Mouse (Mus musculus) forebrain, embryonic 16.5 days (tissue): ENCODE measurements around the gene Arsa. TPM values are rescaled to one million over a fixed set of nuclear protein-coding genes. Genes with fewer than 3 reads are reported as not detected.

Source experiments
- ATAC-seq: fragments of 200-750 bp; cut with Nextera tagmentation; 2 replicates; pipeline ENCODE4 v1.8.0; 2017; ENCODE audit warnings: mild to moderate bottlenecking, moderate library complexity
- H3K27ac ChIP-seq: fragments of 300-500 bp; sonication (generic); 2 replicates; pipeline ENCODE4 v1.5.1; 2014; ENCODE audit warnings: low read length, control low read depth
- H3K27me3 ChIP-seq: fragments of 300-500 bp; sonication (generic); replicated peaks from 2 replicates; pipeline ENCODE4 v1.6.1; 2014; ENCODE audit warnings: low read length; ENCODE audit not compliant: control insufficient read depth, insufficient read depth
- H3K36me3 ChIP-seq: fragments of 300-500 bp; sonication (generic); 2 replicates; pipeline ENCODE4 v1.6.1; 2014; ENCODE audit not compliant: control insufficient read depth, insufficient read depth
- H3K4me1 ChIP-seq: fragments of 300-500 bp; sonication (generic); replicated peaks from 2 replicates; pipeline ENCODE4 v1.6.1; 2014; ENCODE audit warnings: low read length; ENCODE audit not compliant: control insufficient read depth, insufficient read depth
- H3K4me2 ChIP-seq: fragments of 300-500 bp; sonication (generic); 2 replicates; pipeline ENCODE4 v1.6.1; 2014; ENCODE audit warnings: mild to moderate bottlenecking, low read length, control low read depth
- H3K4me3 ChIP-seq: fragments of 300-500 bp; sonication (generic); replicated peaks from 2 replicates; pipeline ENCODE4 v1.5.1; 2014; ENCODE audit warnings: mild to moderate bottlenecking, low read length, control low read depth
- H3K9ac ChIP-seq: fragments of 300-500 bp; sonication (generic); replicated peaks from 2 replicates; pipeline ENCODE4 v1.6.1; 2014; ENCODE audit warnings: low read depth, low read length, control low read depth
- H3K9me3 ChIP-seq: fragments of 300-500 bp; sonication (generic); 2 replicates; pipeline ENCODE4 v1.6.1; 2016; ENCODE audit warnings: low read length; ENCODE audit not compliant: control insufficient read depth
- WGBS: fragments of 180-500 bp; shearing (Covaris S2); extraction: QIAGEN DNeasy Blood & Tissue Kit; methylation state at CpG from one replicate; pipeline ENCODE4 v1.1.7; 2014; 5-methylcytosine and 5-hydroxymethylcytosine counted together
- polyA plus RNA-seq: library from polyadenylated mRNA; unstranded; fragments of >200 nt; fragmentation: Nextera tagmentation; extraction: Ambion mirVana; gene quantifications from 2 replicates; pipeline ENCODE4 v1.2.1, GENCODE M21; 2015

The Arsa gene
- polyA plus RNA-seq, 1 experiment from 2014 or later, result 27.9 TPM

DNA sequence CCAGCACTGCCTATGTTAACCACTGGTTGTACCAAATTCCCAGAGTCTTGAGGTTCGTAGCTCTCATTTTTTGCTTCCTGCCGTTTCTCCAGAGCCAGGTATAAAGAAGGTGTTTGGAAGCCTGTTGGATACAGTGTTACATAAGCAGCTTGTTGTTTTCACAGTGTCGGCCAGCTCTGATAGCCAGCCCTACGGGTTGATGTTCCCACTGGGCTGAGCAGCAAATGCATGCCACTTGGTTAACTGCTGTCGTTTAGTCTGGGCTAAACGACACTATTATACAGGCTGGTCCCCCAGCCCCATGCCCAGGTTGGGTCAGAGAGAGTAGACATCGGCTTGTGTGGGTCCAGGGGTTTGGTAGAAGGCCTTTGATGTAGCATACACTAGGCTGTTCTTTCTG lies 44.7 kb upstream of the Arsa start:
- Histone ChIP-seq H3K4me2 (no peak overlapping the region), H3K9ac (no peak overlapping the region), H3K4me1 (peaks cover 6% of the 10 kb centered on the region), H3K4me3 (no peak overlapping the region), H3K9me3 (no peaks in the 10 kb centered on the region), H3K36me3 (no peaks in the 10 kb centered on the region), H3K27me3 (peaks cover 3% of the 10 kb centered on the region; the same call in 1 of the 2 replicates), H3K27ac (no peak overlapping the region)
- no peak for ATAC-seq
- WGBS, result 76% methylated on average over 7 of the region's 7 CpGs

DNA sequence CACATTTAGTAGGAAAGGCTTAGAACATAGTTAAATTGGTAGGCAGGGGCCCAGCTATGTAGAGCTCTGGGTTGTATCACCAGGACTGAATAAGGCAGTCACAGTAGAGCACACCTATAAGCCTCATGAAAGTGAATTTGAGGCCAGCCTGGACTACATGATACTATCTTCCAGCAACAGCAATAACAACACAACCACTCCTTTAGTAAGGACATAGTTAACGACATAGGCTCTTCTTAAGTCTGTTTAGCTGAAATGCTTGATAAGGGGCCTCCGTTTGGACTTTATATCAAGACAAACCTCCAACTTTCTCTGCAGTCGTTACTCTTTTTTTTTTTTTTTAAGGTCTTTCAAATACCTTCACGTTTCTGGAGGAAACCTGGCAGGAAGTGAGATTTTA lies 35.5 kb upstream of the Arsa start:
- Histone ChIP-seq H3K4me2 (no peak overlapping the region), H3K4me1 (no peaks in the 10 kb centered on the region), H3K36me3 (no peaks in the 10 kb centered on the region), H3K27me3 (no peaks in the 10 kb centered on the region), H3K27ac (no peak overlapping the region), H3K9ac (no peak overlapping the region), H3K9me3 (no peaks in the 10 kb centered on the region), H3K4me3 (no peak overlapping the region)
- no peak for ATAC-seq
- WGBS, result 76% methylated on average over 4 of the region's 4 CpGs

DNA sequence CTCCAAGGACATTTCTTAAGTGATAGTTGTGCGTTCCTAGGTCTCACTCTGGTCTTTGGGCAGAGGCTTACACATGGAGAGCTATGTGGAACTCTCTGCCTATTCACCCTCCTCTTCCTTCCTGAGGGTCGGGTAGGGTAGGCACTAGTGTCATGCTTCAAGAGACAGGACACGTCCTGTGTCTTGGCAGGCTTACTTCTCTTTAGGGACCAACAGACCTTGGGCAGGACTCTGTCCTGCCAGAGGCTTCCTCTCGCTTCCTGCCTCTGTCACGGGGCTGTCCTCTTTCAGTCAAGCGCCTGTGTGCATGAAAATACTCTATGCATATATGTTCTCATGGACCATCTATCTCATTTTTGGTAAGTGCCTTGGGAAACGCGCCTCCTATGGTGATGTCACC lies 30.5 kb upstream of the Arsa start:
- no peak overlapping the region for H3K4me3 ChIP-seq
- no peak overlapping the region for H3K9ac ChIP-seq
- H3K9me3 ChIP-seq, result no peaks in the 10 kb centered on the region
- peaks cover 3% of the 10 kb centered on the region for H3K36me3 ChIP-seq
- H3K4me1 ChIP-seq, result no peaks in the 10 kb centered on the region
- WGBS, result 95% methylated on average over 8 of the region's 8 CpGs
- ATAC-seq, result no peak
- no peak overlapping the region for H3K4me2 ChIP-seq
- no peaks in the 10 kb centered on the region for H3K27me3 ChIP-seq
- no peak overlapping the region for H3K27ac ChIP-seq

DNA sequence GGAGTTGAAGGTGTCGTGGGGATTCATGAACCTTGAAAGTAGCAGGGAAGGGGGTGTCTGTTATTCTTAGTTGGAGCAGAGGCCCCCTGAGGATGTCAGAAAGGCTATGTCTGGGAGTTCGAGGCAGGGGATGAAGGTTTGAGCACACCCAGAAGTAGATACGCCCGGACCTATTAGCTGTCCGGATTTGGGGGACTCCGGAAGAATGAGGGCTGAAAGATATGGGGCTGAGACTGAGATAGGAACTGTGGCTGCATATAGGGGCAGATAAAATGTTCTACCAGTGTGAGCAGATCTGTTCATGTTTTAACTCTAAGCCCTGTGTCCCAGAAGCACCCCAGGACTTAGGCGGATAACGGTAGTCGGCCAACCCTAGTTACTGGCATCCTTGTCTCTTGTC lies 27.6 kb upstream of the Arsa start:
- Histone ChIP-seq H3K4me1 (peaks cover 8% of the 10 kb centered on the region), H3K4me2 (no peak overlapping the region), H3K27me3 (0 out of 2 replicates have a peak, but pooled peaks cover 5% of the 10 kb centered on the region), H3K4me3 (no peak overlapping the region), H3K9me3 (no peaks in the 10 kb centered on the region), H3K9ac (no peak overlapping the region), H3K36me3 (peaks cover 3% of the 10 kb centered on the region), H3K27ac (no peak overlapping the region)
- no peak for ATAC-seq
- 94% methylated on average over 9 of the region's 9 CpGs for WGBS

DNA sequence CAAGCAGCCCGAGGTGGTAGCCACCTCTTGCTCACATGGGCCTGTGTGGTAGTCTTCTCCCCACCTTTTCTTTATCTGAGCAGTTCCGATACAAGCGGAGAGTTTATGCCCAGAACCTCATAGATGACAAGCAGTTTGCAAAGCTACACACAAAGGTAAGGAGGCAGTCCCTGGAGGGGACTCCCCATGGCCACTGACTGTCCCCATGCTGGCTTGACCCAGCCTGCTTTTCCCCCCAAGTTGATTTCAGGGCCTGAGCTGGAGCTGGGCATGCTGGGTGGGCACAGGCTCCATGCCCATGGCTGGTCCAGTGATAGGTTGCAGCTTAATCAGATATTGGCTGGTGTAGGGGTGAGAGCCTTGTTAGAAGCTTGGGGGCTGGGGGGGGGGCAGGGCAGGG lies 24.1 kb upstream of the Arsa start:
- H3K4me2 ChIP-seq, result no peak overlapping the region
- ATAC-seq, result no peak
- 89% methylated on average over 3 of the region's 3 CpGs for WGBS

DNA sequence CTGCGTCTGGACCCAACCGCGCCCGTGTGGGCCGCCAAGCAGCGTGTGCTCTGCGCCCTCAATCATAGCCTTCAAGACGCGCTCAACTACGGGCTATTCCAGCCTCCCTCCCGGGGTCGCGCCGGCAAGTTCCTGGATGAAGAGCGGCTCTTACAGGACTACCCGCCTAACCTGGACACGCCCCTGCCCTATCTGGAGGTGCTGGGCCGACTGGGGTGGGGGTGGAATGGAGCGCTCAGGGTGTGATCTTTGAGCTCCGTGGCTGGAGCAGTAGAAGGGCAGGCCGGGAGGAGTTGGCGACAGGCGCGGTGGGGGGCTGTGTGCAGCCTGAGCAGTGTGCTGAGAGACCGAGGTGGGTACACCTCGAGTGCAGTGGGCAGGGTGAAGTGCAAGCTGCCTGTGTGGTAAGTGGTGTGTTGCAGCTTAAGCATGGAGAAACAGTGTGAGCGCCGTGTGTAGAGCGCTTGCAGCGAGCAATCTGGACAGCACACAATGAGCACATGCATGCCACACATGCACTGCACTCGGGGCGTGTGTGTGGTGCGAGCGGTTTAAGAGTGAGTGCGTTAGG lies 23.1 kb upstream of the Arsa start:
- Histone ChIP-seq H3K4me1 (peaks cover 17% of the 10 kb centered on the region), H3K36me3 (no peaks in the 10 kb centered on the region; the same call in 1 of the 2 replicates), H3K9ac (peak overlapping the region; percentile 83), H3K9me3 (no peaks in the 10 kb centered on the region), H3K4me3 (peak overlapping the region; percentile 73), H3K27ac (no peak overlapping the region), H3K27me3 (peaks cover 9% of the 10 kb centered on the region; the same call in 1 of the 2 replicates), H3K4me2 (peak overlapping the region; percentile 75)
- 1% methylated on average over 35 of the region's 35 CpGs for WGBS
- ATAC-seq, result peak; percentile 41

More for the DNA sequence above, 24.1 kb upstream of the Arsa start:
- Histone ChIP-seq H3K27me3 (peaks cover 9% of the 10 kb centered on the region; the same call in 1 of the 2 replicates), H3K9ac (no peak overlapping the region), H3K36me3 (no peaks in the 10 kb centered on the region; the same call in 1 of the 2 replicates), H3K4me1 (peaks cover 17% of the 10 kb centered on the region), H3K27ac (no peak overlapping the region), H3K4me3 (no peak overlapping the region), H3K9me3 (no peaks in the 10 kb centered on the region)

DNA sequence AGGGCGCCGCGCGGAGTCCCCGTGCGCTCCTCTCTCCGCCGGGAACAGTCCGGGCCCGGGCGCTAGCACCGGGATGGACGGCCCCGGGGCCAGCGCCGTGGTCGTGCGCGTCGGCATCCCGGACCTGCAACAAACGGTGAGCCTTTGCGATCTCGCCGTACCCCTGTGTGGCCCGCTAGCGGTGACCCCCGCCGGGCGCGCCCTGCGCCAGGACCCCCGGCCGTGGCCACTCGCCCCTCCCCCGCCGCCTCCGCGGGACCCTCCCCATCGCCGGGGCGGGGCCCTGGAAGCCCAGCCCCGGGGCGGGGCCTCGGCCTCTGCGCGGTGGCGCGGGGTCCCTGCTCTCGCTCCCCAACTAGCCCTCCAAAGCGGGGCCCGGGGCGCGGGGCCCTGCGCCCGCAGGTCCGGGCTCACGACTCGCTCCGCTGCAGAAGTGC lies 22.6 kb upstream of the Arsa start:
- Histone ChIP-seq H3K4me2 (peak overlapping the region; percentile 75), H3K27ac (peak overlapping the region; percentile 47), H3K4me3 (peak overlapping the region; percentile 73), H3K36me3 (no peaks in the 10 kb centered on the region; the same call in 1 of the 2 replicates), H3K27me3 (peaks cover 9% of the 10 kb centered on the region; the same call in 1 of the 2 replicates), H3K9me3 (no peaks in the 10 kb centered on the region), H3K9ac (peak overlapping the region; percentile 83), H3K4me1 (peaks cover 17% of the 10 kb centered on the region)
- ATAC-seq, result peak; percentile 80
- WGBS, result 1% methylated on average over 30 of the region's 60 CpGs

DNA sequence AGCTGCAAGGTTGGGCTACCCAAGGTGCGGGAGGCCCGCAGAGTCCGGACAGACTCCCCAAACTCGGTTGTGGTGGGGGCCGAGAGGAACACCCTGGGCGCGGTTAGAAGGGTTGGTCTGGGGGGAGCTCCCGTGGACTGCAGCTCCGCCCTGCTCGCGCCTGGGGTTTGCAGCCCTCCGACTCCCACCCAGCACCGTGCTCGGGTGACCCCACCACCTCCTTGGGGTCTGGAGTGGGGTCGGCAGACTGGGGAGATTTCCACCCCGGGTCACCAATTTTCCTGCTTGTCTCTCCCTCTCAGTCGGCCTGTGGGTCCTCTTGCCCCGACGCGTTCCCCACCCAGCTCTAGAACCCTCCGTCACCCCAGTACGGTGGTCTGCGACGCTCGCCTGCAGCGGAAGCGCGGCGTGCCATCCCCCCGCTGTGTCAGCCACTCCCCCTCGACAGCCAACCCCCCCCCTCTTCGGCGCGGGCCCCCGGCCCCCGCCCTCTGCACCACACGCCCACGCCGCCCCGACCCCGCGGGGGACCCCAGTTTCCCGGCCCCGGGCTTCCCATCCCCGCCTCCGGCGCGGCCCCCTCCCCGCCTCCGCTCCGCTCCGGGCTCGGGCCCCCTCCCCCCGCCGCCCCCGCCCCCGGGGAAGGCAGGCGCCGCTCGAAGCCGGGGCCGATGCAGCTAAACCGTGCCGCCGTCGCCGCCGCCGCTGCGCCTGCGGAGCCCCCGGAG lies 21.9 kb upstream of the Arsa start, which contains the start of gene Shank3:
TSS of gene Shank3 (plus strand) at position 663 of the 728 bp plus-strand sequence.
- peak; percentile 69 for ATAC-seq
- Histone ChIP-seq H3K36me3 (no peaks in the 10 kb centered on the region; the same call in 1 of the 2 replicates), H3K27me3 (peaks cover 9% of the 10 kb centered on the region; the same call in 1 of the 2 replicates), H3K27ac (peak within 1 kb of the TSS; percentile 47), H3K4me3 (peak within 1 kb of the TSS; percentile 73), H3K9me3 (no peaks in the 10 kb centered on the region), H3K9ac (peak within 1 kb of the TSS; percentile 83), H3K4me2 (peak within 1 kb of the TSS; percentile 75), H3K4me1 (peaks cover 17% of the 10 kb centered on the region)
- under 1% methylated on average over 44 of the region's 72 CpGs for WGBS
